Mouse (Mus musculus): ENCODE data around the gene Srrd.

DNA sequence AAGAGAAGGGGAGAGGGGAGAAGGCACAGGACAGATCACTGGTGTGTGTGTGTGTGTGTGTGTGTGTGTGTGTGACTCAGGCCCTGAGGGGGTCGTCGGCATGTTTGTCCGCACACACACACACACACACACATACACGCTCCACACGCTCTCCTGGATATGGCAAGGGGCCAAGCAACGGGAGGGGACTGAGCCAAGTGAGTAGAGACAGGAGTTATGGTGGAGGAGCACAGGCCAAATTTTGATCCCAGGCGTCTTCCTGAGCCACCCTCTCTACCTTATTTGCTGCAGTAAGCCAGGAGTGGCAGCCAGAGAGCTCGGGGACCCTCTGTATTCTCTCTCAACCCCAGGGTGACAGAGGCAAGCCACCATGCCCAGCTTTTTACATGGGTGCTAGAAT, 53.6 kb downstream of the Srrd start:
- TF ChIP-seq CTCF (IDR thresholded peaks at IDR 0.05; ENCODE audit: low read depth, low read length) (no peak), POLR2A (IDR thresholded peaks at IDR 0.05; ENCODE audit: borderline replicate concordance, low read depth, low read length) (no peak)
